Mouse (Mus musculus) inflammation-experienced regulatory T-cells, adult 16 weeks (primary cell): ENCODE results near the gene Apela. TPM values are rescaled to one million over a fixed set of nuclear protein-coding genes. Genes with fewer than 3 reads are reported as not detected.

ENCODE experiments used
- polyA plus RNA-seq: library from polyadenylated mRNA; unstranded; fragments of 100-300 nt; shearing (Covaris generic); gene quantifications from one replicate; pipeline ENCODE4 v1.2.1, GENCODE M21; 2017

Apela gene
- polyA plus RNA-seq = not detected

GRCm38 (mm10) chr8:65037117-65037533 lies at the start of gene Apela:
Gene Apela (minus strand): TSS chr8:65037336.

GRCm38 (mm10) chr8:65074733-65075132 lies 37.6 kb upstream of the Apela start, which contains the start of gene Gm10663:
Gene Gm10663 (plus strand): TSS chr8:65075033.

GRCm38 (mm10) chr8:65018423-65018822 lies 18.7 kb downstream of the Apela start, which contains the start of the genes Trim61 and Trim60:
Gene Trim61 (minus strand): TSS chr8:65018523.
Gene Trim60 (minus strand): TSS chr8:65018584.

GRCm38 (mm10) chr8:64987731-64988130 lies 49.4 kb downstream of the Apela start, which contains the start of gene Trim75:
Gene Trim75 (minus strand): TSS chr8:64987831.

Other genes starting within 250 kb of the Apela start
- gene Klhl2, start 187.3 kb downstream of the Apela start, polyA plus RNA-seq = 2.2 TPM
- 73.4 TPM for gene Tmem192, start 90.2 kb downstream of the Apela start, polyA plus RNA-seq
- gene Trim75, start 49.5 kb downstream of the Apela start, polyA plus RNA-seq = not detected
- not detected for gene Trim61, start 18.8 kb downstream of the Apela start, polyA plus RNA-seq
- not detected for gene Trim60, start 18.8 kb downstream of the Apela start, polyA plus RNA-seq
- gene Gm10663, start 37.7 kb upstream of the Apela start, polyA plus RNA-seq = not detected
- gene BC030870, start 92.2 kb upstream of the Apela start, polyA plus RNA-seq = not detected